Mouse (Mus musculus): ENCODE measurements around the gene Galnt12.

The Galnt12 gene

DNA sequence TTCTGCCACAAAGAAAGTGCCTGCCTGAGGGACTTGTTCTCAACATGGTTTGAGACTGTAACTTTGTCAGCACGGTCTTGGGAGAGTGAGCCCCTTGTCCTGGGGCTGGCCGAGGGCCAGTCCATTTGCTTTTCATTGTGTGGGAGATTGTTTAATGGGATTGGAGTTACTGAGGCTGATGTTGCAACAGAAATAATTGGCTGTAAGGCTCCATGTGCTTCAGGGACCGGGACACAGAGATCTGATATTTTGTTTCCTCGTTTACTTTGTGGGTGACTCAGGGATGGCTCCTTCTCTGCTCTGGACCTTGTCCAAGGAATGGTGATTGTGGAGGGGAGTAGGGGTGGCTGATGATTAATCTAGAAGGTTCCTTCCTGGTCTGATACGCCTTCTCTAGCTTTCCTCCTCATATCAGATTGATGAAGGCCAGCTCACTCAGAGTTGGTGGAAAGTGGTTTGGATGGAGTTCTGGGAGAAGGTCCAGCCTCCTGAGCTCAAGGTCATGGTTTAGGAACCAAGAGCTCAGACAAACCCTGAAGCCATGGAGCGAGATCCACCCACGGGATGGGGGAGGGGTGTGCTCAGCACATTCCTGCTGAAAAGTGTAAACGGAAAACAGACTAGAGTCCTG lies 60.0 kb downstream of the Galnt12 start:
- DNase-seq (ENCODE audit: low spot score in 2 of 2), result no peak

DNA sequence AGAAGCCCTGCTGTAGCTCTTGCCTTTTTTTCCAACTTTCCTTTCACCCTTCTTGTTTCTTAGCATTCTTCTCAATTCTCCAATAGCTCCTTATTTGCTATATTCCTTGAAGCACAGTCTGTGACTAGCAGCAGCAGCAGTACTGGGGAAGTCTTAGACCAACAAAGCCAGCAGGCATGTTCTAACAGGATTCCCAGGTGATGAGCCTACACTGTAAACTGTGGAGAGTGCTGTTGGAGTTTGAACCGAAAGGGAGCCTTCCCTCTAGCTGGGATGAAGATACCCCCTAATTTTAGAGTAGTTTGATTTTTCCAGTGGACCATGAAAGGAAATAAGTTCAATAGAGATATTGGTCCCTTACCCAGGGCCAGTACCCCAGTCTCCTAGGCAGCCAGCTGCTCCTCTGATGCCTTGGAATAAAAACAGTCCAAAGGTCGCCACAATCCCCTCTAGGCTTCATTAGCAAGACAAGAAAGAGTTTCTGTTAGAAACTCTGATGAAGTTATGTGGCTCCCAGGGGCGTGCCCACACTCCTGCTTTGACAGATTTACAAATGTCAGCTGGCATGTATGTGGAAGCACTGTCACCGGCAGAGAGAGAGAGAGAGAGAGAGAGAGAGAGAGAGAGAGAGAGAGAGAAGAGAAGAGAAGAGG lies 69.5 kb downstream of the Galnt12 start:
- no peak for DNase-seq (ENCODE audit: low spot score in 2 of 2)

GRCm38 (mm10) chr4:47161756-47162587 lies 70.3 kb downstream of the Galnt12 start:
- DNase-seq (ENCODE audit: low spot score in 2 of 2), result no peak

DNA sequence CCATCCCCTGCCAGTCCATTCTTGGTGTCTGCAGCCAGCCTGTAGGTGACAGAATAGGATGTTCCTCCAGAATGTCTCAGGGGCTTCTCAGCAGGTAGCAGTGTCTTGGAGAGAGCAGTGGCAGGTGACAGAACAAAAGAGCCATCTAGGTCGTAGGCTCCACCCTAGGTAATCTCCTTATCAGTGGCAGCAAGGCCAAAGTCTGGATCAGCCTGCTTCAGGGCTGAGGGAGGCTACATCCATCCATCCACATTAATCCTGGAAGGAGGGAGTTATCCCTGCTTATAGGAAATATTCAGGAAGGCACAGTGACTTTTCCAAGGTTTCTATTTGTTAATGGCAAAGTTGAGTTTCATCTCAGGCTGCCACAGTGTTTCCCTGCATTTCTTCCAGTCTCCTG lies 80.6 kb downstream of the Galnt12 start:
- no peak for DNase-seq (ENCODE audit: low spot score in 2 of 2)
